In genomic region chr1:194223610-194224009, GRCm38 (mm10) we compare ENCODE assay signal across 15 mouse cellular contexts.
DNase-seq lines count a peak whose midpoint lies in the region; ATAC-seq and TF ChIP-seq lines count a peak whose summit lies in the region.
"Had no signal": no experiment of that assay in that cellular context is flagged by ENCODE, and none has a peak within 500 bp of the region (broad histone marks: within the 10 kb centered on the region; RNA-seq: fewer than 3 reads in every experiment).

No protein-coding gene starts in this region.

- H3K27me3 ChIP-seq in forebrain, embryonic 11.5 days (ENCODE audit: control insufficient read depth, insufficient read depth, low read length), result no peaks in the 10 kb centered on the region
- no peaks in the 10 kb centered on the region for H3K27me3 ChIP-seq in forebrain, embryonic 16.5 days (replicated peaks; ENCODE audit: control insufficient read depth, insufficient read depth, low read length)
- H3K27me3 ChIP-seq in neural tube, embryonic 11.5 days (ENCODE audit: control insufficient read depth, insufficient read depth, low read length), result no peaks in the 10 kb centered on the region
- no peaks in the 10 kb centered on the region for H3K27me3 ChIP-seq in intestine, embryonic 16.5 days (replicated peaks; ENCODE audit: control insufficient read depth, insufficient read depth, low read length)
- H3K27me3 ChIP-seq in neural tube, embryonic 14.5 days (ENCODE audit: control insufficient read depth, insufficient read depth, low read length), result no peaks in the 10 kb centered on the region
- no peaks in the 10 kb centered on the region for H3K27me3 ChIP-seq in cerebellum, adult 2 months (ENCODE audit: control insufficient read depth, insufficient read depth, low read length)
- H3K27me3 ChIP-seq: limb, embryonic 12.5 days; liver, embryonic 15.5 days had no signal

- no peaks in the 10 kb centered on the region for H3K36me3 ChIP-seq in forebrain, embryonic 11.5 days (ENCODE audit: control insufficient read depth, insufficient read depth, low read length)
- no peaks in the 10 kb centered on the region for H3K36me3 ChIP-seq in forebrain, embryonic 16.5 days (ENCODE audit: control insufficient read depth, insufficient read depth)
- no peaks in the 10 kb centered on the region for H3K36me3 ChIP-seq in neural tube, embryonic 11.5 days (ENCODE audit: control insufficient read depth, insufficient read depth, low read length)
- H3K36me3 ChIP-seq in intestine, embryonic 16.5 days (ENCODE audit: control insufficient read depth, insufficient read depth, low read length), result no peaks in the 10 kb centered on the region
- no peaks in the 10 kb centered on the region for H3K36me3 ChIP-seq in neural tube, embryonic 14.5 days (ENCODE audit: control insufficient read depth, insufficient read depth, low read length)
- H3K36me3 ChIP-seq: heart, embryonic 13.5 days; limb, embryonic 12.5 days; liver, embryonic 15.5 days had no signal

- peak overlapping the region; percentile 62; the same call in 1 of the 2 replicates for H3K27ac ChIP-seq in forebrain, embryonic 11.5 days (ENCODE audit: low read depth, low read length)
- no peak overlapping the region for H3K27ac ChIP-seq in forebrain, embryonic 16.5 days (ENCODE audit: low read length)
- peak overlapping the region; percentile 15; the same call in 1 of the 2 replicates for H3K27ac ChIP-seq in neural tube, embryonic 11.5 days (ENCODE audit: low read depth, low read length)
- H3K27ac ChIP-seq in intestine, embryonic 16.5 days (ENCODE audit: low read length), result peak overlapping the region; percentile 21; the same call in 1 of the 2 replicates
- H3K27ac ChIP-seq in neural tube, embryonic 14.5 days (ENCODE audit: low read depth, low read length), result peak overlapping the region; percentile 58; the same call in 1 of the 2 replicates
- H3K27ac ChIP-seq in cerebellum, adult 2 months (ENCODE audit: insufficient read depth, low read length), result no peak overlapping the region
- H3K27ac ChIP-seq: gastrocnemius, adult 2 months; heart, embryonic 13.5 days; limb, embryonic 12.5 days; liver, embryonic 15.5 days; macrophage had no signal

- H3K4me2 ChIP-seq in forebrain, embryonic 11.5 days (ENCODE audit: low read depth, low read length, severe bottlenecking), result no peak overlapping the region
- H3K4me2 ChIP-seq in forebrain, embryonic 16.5 days (ENCODE audit: low read length), result no peak overlapping the region
- H3K4me2 ChIP-seq in neural tube, embryonic 11.5 days (ENCODE audit: low read depth), result no peak overlapping the region
- no peak overlapping the region for H3K4me2 ChIP-seq in intestine, embryonic 16.5 days (ENCODE audit: low read depth, low read length)
- no peak overlapping the region for H3K4me2 ChIP-seq in neural tube, embryonic 14.5 days (ENCODE audit: low read depth, low read length)
- H3K4me2 ChIP-seq: heart, embryonic 13.5 days; limb, embryonic 12.5 days; liver, embryonic 15.5 days had no signal

- no peak for TF ChIP-seq CTCF in cerebellum, adult 2 months (IDR thresholded peaks at IDR 0.05; ENCODE audit: borderline replicate concordance, insufficient read depth, low read depth, low read length)

- H3K4me1 ChIP-seq in forebrain, embryonic 11.5 days (replicated peaks; ENCODE audit: control insufficient read depth, insufficient read depth, low read length), result peaks cover 15% of the 10 kb centered on the region; the same call in 1 of the 2 replicates
- peaks cover 41% of the 10 kb centered on the region for H3K4me1 ChIP-seq in forebrain, embryonic 16.5 days (replicated peaks; ENCODE audit: control insufficient read depth, insufficient read depth, low read length)
- H3K4me1 ChIP-seq in neural tube, embryonic 11.5 days (ENCODE audit: control insufficient read depth, insufficient read depth, low read length), result peaks cover 7% of the 10 kb centered on the region
- H3K4me1 ChIP-seq in intestine, embryonic 16.5 days (ENCODE audit: control insufficient read depth, insufficient read depth, low read length), result peaks cover 3% of the 10 kb centered on the region; the same call in 1 of the 2 replicates
- H3K4me1 ChIP-seq in neural tube, embryonic 14.5 days (ENCODE audit: control insufficient read depth, insufficient read depth, low read length), result peaks cover 35% of the 10 kb centered on the region
- no peaks in the 10 kb centered on the region for H3K4me1 ChIP-seq in cerebellum, adult 2 months (ENCODE audit: control insufficient read depth, insufficient read depth, low read length)
- H3K4me1 ChIP-seq: limb, embryonic 12.5 days; liver, embryonic 15.5 days had no signal

- H3K9ac ChIP-seq in forebrain, embryonic 11.5 days (ENCODE audit: low read length), result no peak overlapping the region
- no peak overlapping the region for H3K9ac ChIP-seq in forebrain, embryonic 16.5 days (replicated peaks; ENCODE audit: low read depth, low read length)
- H3K9ac ChIP-seq in neural tube, embryonic 11.5 days (ENCODE audit: low read length), result no peak overlapping the region
- no peak overlapping the region for H3K9ac ChIP-seq in intestine, embryonic 16.5 days (ENCODE audit: low read depth, low read length)
- no peak overlapping the region for H3K9ac ChIP-seq in neural tube, embryonic 14.5 days (replicated peaks; ENCODE audit: low read depth, low read length)
- H3K9ac ChIP-seq: heart, embryonic 13.5 days; limb, embryonic 12.5 days; liver, embryonic 15.5 days had no signal

- H3K9me3 ChIP-seq in forebrain, embryonic 11.5 days (ENCODE audit: control insufficient read depth, low read length), result no peaks in the 10 kb centered on the region
- no peaks in the 10 kb centered on the region for H3K9me3 ChIP-seq in forebrain, embryonic 16.5 days (ENCODE audit: control insufficient read depth, low read length)
- H3K9me3 ChIP-seq in neural tube, embryonic 11.5 days (ENCODE audit: control insufficient read depth, low read length), result no peaks in the 10 kb centered on the region
- H3K9me3 ChIP-seq in intestine, embryonic 16.5 days (ENCODE audit: control insufficient read depth, low read length), result no peaks in the 10 kb centered on the region
- no peaks in the 10 kb centered on the region for H3K9me3 ChIP-seq in neural tube, embryonic 14.5 days (ENCODE audit: control insufficient read depth, low read length)
- H3K9me3 ChIP-seq: heart, embryonic 13.5 days; limb, embryonic 12.5 days; liver, embryonic 15.5 days had no signal

- H3K4me3 ChIP-seq in forebrain, embryonic 11.5 days (ENCODE audit: low read depth, low read length), result no peak overlapping the region
- H3K4me3 ChIP-seq in forebrain, embryonic 16.5 days (replicated peaks; ENCODE audit: low read length), result no peak overlapping the region
- no peak overlapping the region for H3K4me3 ChIP-seq in neural tube, embryonic 11.5 days (ENCODE audit: low read depth, low read length)
- H3K4me3 ChIP-seq in intestine, embryonic 16.5 days (ENCODE audit: low read length), result no peak overlapping the region
- no peak overlapping the region for H3K4me3 ChIP-seq in neural tube, embryonic 14.5 days (ENCODE audit: low read depth, low read length)
- no peak overlapping the region for H3K4me3 ChIP-seq in cerebellum, adult 2 months (replicated peaks; ENCODE audit: insufficient read depth, low read depth, low read length)
- H3K4me3 ChIP-seq: erythroblast, embryonic 14.5 days; gastrocnemius, adult 2 months; heart, embryonic 13.5 days; limb, embryonic 12.5 days; liver, embryonic 15.5 days; myocyte had no signal

- WGBS in forebrain, embryonic 11.5 days, result 66% methylated on average over 2 of the region's 2 CpGs
- 18% methylated on average over 2 of the region's 2 CpGs for WGBS in forebrain, embryonic 16.5 days
- WGBS in neural tube, embryonic 11.5 days, result 46% methylated on average over 2 of the region's 2 CpGs
- 32% methylated on average over 2 of the region's 2 CpGs for WGBS in intestine, embryonic 16.5 days
- WGBS in neural tube, embryonic 14.5 days, result 11% methylated on average over 2 of the region's 2 CpGs
- WGBS in cerebellum, adult 2 months, result 53% methylated on average over 2 of the region's 2 CpGs

- no peak for TF ChIP-seq POLR2A in cerebellum, adult 2 months (IDR thresholded peaks at IDR 0.05; ENCODE audit: borderline replicate concordance, insufficient read depth, low read length)

- no peak for ATAC-seq in forebrain, embryonic 11.5 days (replicated peaks; ENCODE audit: low FRiP score)
- no peak for ATAC-seq in forebrain, embryonic 16.5 days
- ATAC-seq in neural tube, embryonic 11.5 days (ENCODE audit: insufficient read depth, low FRiP score, low TSS enrichment), result no peak
- ATAC-seq in intestine, embryonic 16.5 days, result no peak
- ATAC-seq in neural tube, embryonic 14.5 days (ENCODE audit: low read depth), result no peak

- DNase-seq in forebrain, embryonic 11.5 days (ENCODE audit: low spot score), result no peak
- DNase-seq in neural tube, embryonic 11.5 days (ENCODE audit: low spot score), result peak; percentile 32
- DNase-seq in neural tube, embryonic 10.5 days (ENCODE audit: extremely low spot score, low spot score), result no peak
- DNase-seq in cerebellum, adult 2 months, result no peak
- DNase-seq in left cerebral cortex, adult 8-10 months (ENCODE audit: low spot score in 2 of 2), result no peak

Comparison
In these comparisons a context has a peak if more than half of its experiments do, and no peak if none do; other contexts are left out.
1. H3K27ac ChIP-seq: peak in forebrain, embryonic 11.5 days (single experiment), neural tube, embryonic 11.5 days (single experiment), intestine, embryonic 16.5 days (single experiment) and neural tube, embryonic 14.5 days (single experiment); none in forebrain, embryonic 16.5 days (single experiment) and cerebellum, adult 2 months (single experiment).